Mouse (Mus musculus): ENCODE data around the gene Iqsec1.

- TF ChIP-seq CTCF (IDR thresholded peaks at IDR 0.05; ENCODE audit: low read depth, low read length) (no peak), POLR2A (IDR thresholded peaks at IDR 0.05; ENCODE audit: extremely low read depth, insufficient read depth, low read length) (no peak)
Measured at GRCm38 (mm10) chr6:90915585-90915984, 72.9 kb downstream of the Iqsec1 start.
